Mouse (Mus musculus) Muller cell, postnatal 12 days (primary cell): ENCODE results near the gene Rnf32.

Experiments used
- DNase-seq: peaks from one replicate; pipeline ENCODE4 v3.0.0-alpha.2; 2015; ENCODE audit errors: inconsistent ontology term

Rnf32 gene

DNA sequence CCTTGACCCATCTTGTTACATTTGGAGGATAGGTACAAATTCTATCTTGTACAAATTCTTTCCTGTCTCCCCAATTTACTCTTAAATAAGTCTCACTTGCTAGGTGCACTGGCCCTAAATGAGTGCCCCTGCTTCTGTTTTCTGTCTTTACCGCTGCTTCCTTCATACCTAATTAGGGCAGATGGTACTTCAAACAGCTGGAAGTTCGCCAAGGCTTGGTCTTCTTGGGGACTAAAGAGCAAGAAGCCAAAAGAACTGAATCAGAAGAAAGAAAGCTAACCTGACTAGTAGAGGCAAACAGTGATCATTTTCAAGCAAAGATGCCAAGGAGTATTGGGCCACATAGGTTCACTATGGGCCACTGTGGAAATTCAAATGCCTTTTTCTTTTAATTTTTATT, 77.6 kb downstream of the Rnf32 start:
- no peak for DNase-seq

DNA sequence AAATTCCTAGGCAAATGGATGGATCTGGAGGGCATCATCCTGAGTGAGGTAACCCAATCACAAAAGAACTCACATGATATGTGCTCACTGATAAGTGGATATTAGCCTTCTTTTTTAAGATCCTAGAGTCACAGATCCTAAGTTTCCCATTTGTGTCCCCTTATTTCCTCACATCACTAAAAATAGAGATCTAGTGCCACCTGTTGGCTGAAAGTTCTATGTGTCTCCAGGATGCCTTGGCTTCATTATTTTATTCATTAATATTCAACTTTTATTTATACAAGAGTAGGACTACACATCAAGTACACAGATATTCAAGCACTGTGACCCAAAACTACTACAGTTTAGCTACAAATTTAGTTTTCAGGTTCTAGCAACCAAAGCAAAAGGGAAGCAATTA, 79.0 kb downstream of the Rnf32 start:
- peak; percentile 19 for DNase-seq
